Mouse (Mus musculus): ENCODE measurements at regions not wholly inside any gene's neighbourhood (a gene's known extent, or its start where the extent isn't known, plus 50 kb on each side); places are given as distances from the start of the nearest gene placed in this dataset.

- Histone ChIP-seq H3K27ac (no peak overlapping the region), H3K27me3 (ENCODE audit: control insufficient read depth, insufficient read depth, low read length) (no peaks in the 10 kb centered on the region), H3K4me1 (replicated peaks; ENCODE audit: control insufficient read depth in 2 of 2, insufficient read depth in 2 of 2, low read length in 1 of 2) (no peaks in the 10 kb centered on the region), H3K9ac (replicated peaks) (no peak overlapping the region), H3K36me3 (replicated peaks; ENCODE audit: control insufficient read depth, insufficient read depth, low read depth) (no peaks in the 10 kb centered on the region), H3K4me2 (ENCODE audit: low read depth) (no peak overlapping the region), H3K9me3 (ENCODE audit: control insufficient read depth, low read length) (no peaks in the 10 kb centered on the region), H3K4me3 (ENCODE audit: insufficient read depth in 1 of 2, low read depth in 2 of 2, low read length in 2 of 2) (no peak overlapping the region)
- no peak for DNase-seq (ENCODE audit: low read depth in 3 of 3, low spot score in 3 of 3)
- ATAC-seq (ENCODE audit: insufficient read depth), result no peak
- TF ChIP-seq EP300 (IDR thresholded peaks at IDR 0.05; ENCODE audit: low read depth) (no peak), CTCF (IDR thresholded peaks at IDR 0.05; ENCODE audit: low read depth) (no peak)
- WGBS (ENCODE audit: insufficient replicate concordance), result 53% methylated on average over 3 of the region's 3 CpGs
These were observed 126.4 kb downstream of the Rpl10l start for GRCm38 (mm10) chr12:66157630-66158292.

GRCm38 (mm10) chr12:66156980-66157629 is 127.1 kb downstream of the Rpl10l start:
- Histone ChIP-seq H3K4me2 (ENCODE audit: low read depth) (no peak overlapping the region), H3K36me3 (replicated peaks; ENCODE audit: control insufficient read depth, insufficient read depth, low read depth) (no peaks in the 10 kb centered on the region), H3K4me3 (ENCODE audit: insufficient read depth in 1 of 2, low read depth in 2 of 2, low read length in 2 of 2) (no peak overlapping the region), H3K9ac (replicated peaks) (no peak overlapping the region), H3K27me3 (ENCODE audit: control insufficient read depth, insufficient read depth, low read length) (no peaks in the 10 kb centered on the region), H3K27ac (no peak overlapping the region), H3K9me3 (ENCODE audit: control insufficient read depth, low read length) (no peaks in the 10 kb centered on the region), H3K4me1 (replicated peaks; ENCODE audit: control insufficient read depth in 2 of 2, insufficient read depth in 2 of 2, low read length in 1 of 2) (no peaks in the 10 kb centered on the region)
- 62% methylated on average over 3 of the region's 3 CpGs for WGBS (ENCODE audit: insufficient replicate concordance)
- no peak for ATAC-seq (ENCODE audit: insufficient read depth)
- TF ChIP-seq EP300 (IDR thresholded peaks at IDR 0.05; ENCODE audit: low read depth), result no peak
- no peak for TF ChIP-seq CTCF (IDR thresholded peaks at IDR 0.05; ENCODE audit: low read depth)
- no peak for DNase-seq (ENCODE audit: low read depth in 3 of 3, low spot score in 3 of 3)

DNA sequence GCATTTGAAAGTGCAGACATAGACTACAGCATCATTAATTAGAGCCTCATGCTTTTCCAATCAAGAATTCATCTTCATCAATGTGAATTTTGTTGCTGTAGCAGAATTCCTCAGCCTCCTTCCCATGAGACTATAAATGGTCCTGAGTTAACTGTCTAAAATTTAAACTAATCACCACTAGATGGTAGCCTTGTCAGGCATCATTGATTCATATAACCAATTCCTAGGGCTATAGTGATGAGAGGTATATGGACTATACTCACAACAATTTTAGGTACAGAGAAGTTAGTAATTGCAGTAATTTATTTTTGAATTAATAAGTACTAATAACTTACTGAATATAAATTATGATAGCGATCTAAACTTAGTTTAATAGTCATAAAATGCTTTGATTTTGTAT is 153.3 kb downstream of the Rpl10l start:
- no peaks in the 10 kb centered on the region for H3K4me1 ChIP-seq (replicated peaks; ENCODE audit: control insufficient read depth in 2 of 2, insufficient read depth in 2 of 2, low read length in 1 of 2)
- no peaks in the 10 kb centered on the region for H3K36me3 ChIP-seq (replicated peaks; ENCODE audit: control insufficient read depth, insufficient read depth, low read depth)
- ATAC-seq (ENCODE audit: insufficient read depth) (no peak), DNase-seq (ENCODE audit: low read depth in 3 of 3, low spot score in 3 of 3) (no peak)
- H3K27ac ChIP-seq, result no peak overlapping the region
- WGBS (ENCODE audit: insufficient replicate concordance), result 17% methylated on average over 1 of the region's 1 CpGs
- H3K4me2 ChIP-seq (ENCODE audit: low read depth), result no peak overlapping the region
- H3K9ac ChIP-seq (replicated peaks), result no peak overlapping the region
- no peak for TF ChIP-seq EP300 (IDR thresholded peaks at IDR 0.05; ENCODE audit: low read depth)
- TF ChIP-seq CTCF (IDR thresholded peaks at IDR 0.05; ENCODE audit: low read depth), result no peak
- no peak overlapping the region for H3K4me3 ChIP-seq (ENCODE audit: insufficient read depth in 1 of 2, low read depth in 2 of 2, low read length in 2 of 2)
- H3K9me3 ChIP-seq (ENCODE audit: control insufficient read depth, low read length), result no peaks in the 10 kb centered on the region
- no peaks in the 10 kb centered on the region for H3K27me3 ChIP-seq (ENCODE audit: control insufficient read depth, insufficient read depth, low read length)

- Histone ChIP-seq H3K9me3 (ENCODE audit: control insufficient read depth, low read length) (no peaks in the 10 kb centered on the region), H3K4me2 (ENCODE audit: low read depth) (no peak overlapping the region), H3K4me3 (ENCODE audit: insufficient read depth in 1 of 2, low read depth in 2 of 2, low read length in 2 of 2) (no peak overlapping the region), H3K9ac (replicated peaks) (no peak overlapping the region), H3K27me3 (ENCODE audit: control insufficient read depth, insufficient read depth, low read length) (no peaks in the 10 kb centered on the region), H3K36me3 (replicated peaks; ENCODE audit: control insufficient read depth, insufficient read depth, low read depth) (no peaks in the 10 kb centered on the region), H3K27ac (no peak overlapping the region), H3K4me1 (replicated peaks; ENCODE audit: control insufficient read depth in 2 of 2, insufficient read depth in 2 of 2, low read length in 1 of 2) (no peaks in the 10 kb centered on the region)
- DNase-seq (ENCODE audit: low read depth in 3 of 3, low spot score in 3 of 3), result no peak
- TF ChIP-seq EP300 (IDR thresholded peaks at IDR 0.05; ENCODE audit: low read depth) (no peak), CTCF (IDR thresholded peaks at IDR 0.05; ENCODE audit: low read depth) (no peak)
- no peak for ATAC-seq (ENCODE audit: insufficient read depth)
- WGBS (ENCODE audit: insufficient replicate concordance), result 24% methylated on average over 1 of the region's 1 CpGs
These were observed 164.6 kb downstream of the Rpl10l start for GRCm38 (mm10) chr12:66119565-66119964.

DNA sequence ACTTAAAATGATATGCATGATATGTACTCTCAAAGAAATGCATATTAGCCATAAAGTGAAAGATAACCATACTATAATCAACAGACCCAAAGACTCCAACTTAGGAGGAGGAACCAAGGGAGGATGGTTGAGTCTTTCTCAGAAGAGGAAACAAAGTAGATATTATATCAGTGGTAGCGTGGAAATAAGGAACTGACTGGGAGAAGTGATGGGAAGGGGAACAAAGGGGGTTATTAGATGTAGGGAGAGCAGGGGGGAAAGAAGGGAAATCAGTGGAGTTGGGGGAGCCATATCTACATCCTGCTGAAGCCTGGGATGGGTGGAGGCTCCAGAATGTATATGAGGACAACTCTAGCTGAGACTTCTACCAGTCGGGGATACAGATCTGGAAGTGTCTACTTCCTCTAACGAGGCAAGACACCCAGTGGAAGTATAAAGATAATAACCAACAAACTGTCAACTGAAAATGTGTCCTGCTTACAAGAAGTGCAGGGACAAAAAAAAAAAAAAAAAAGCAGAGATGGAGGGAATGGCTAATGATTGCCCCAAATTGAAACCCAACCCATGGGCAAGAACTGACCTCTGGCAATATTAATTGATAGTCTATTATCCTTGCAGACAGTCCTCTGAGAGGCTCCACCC is 193.3 kb downstream of the Rpl10l start:
- 26% methylated on average over 3 of the region's 3 CpGs for WGBS (ENCODE audit: insufficient replicate concordance)

More for the DNA sequence above, 193.3 kb downstream of the Rpl10l start:
- H3K4me3 ChIP-seq (ENCODE audit: insufficient read depth in 1 of 2, low read depth in 2 of 2, low read length in 2 of 2), result no peak overlapping the region
- no peak overlapping the region for H3K9ac ChIP-seq (replicated peaks)
- no peak overlapping the region for H3K4me2 ChIP-seq (ENCODE audit: low read depth)
- no peak overlapping the region for H3K27ac ChIP-seq
- no peaks in the 10 kb centered on the region for H3K27me3 ChIP-seq (ENCODE audit: control insufficient read depth, insufficient read depth, low read length)
- TF ChIP-seq EP300 (IDR thresholded peaks at IDR 0.05; ENCODE audit: low read depth) (no peak), CTCF (IDR thresholded peaks at IDR 0.05; ENCODE audit: low read depth) (no peak)
- DNase-seq (ENCODE audit: low read depth in 3 of 3, low spot score in 3 of 3) (no peak), ATAC-seq (ENCODE audit: insufficient read depth) (no peak)
- no peaks in the 10 kb centered on the region for H3K9me3 ChIP-seq (ENCODE audit: control insufficient read depth, low read length)
- H3K36me3 ChIP-seq (replicated peaks; ENCODE audit: control insufficient read depth, insufficient read depth, low read depth), result no peaks in the 10 kb centered on the region
- no peaks in the 10 kb centered on the region for H3K4me1 ChIP-seq (replicated peaks; ENCODE audit: control insufficient read depth in 2 of 2, insufficient read depth in 2 of 2, low read length in 1 of 2)

Measured in liver, embryonic 14.5 days (tissue).